Mouse (Mus musculus): ENCODE measurements around the gene Adgrg5. TPM values are rescaled to one million over a fixed set of nuclear protein-coding genes. Genes with fewer than 3 reads are reported as not detected.

Gene Adgrg5
- total RNA-seq, 2 experiments from 2014 or later, result not detected

DNA sequence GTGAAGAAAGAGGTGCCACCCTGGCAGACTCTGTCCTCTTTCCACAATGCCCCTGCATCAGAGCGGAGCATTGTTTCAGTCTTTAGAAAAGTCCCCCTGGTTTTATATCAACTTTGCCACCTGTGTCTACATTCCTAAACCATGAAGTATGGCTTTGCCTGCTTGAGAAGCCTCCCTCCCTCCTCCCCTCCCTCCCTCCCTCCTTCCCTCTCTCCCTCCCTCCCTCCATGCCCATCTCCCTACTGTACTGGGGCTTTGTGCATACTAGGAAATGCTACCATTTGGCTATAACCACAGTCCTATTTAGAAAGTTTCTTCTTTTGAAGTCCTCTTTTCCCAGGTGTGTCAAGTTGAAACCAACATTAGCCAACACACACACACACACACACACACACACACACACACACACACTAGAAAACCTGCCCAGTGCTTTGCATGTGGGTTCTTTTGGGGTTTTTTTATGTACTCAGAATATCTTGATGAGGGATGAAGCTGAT lies 32.6 kb downstream of the Adgrg5 start:
- no peak for ATAC-seq (replicated peaks; ENCODE audit: low FRiP score, poor library complexity, severe bottlenecking)

DNA sequence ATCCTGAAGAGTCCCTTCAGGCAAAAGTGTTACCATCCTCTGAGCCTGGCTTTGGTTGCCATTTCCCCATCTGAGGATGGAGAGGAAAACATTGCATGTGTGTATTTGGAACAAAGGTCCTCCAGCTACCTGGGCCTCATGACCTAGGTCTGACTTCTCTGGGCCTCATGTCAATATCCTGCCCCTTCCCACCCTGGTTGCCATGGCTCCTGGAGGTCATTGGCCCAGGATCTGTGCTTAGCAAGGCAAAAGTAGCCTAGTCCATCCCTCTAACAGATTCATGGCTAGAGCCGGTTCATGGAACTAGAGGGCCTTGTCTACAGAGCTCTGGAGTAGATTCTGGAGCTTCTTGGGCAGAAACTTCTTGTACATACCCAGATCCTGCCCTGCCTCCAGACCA lies 38.7 kb downstream of the Adgrg5 start:
- no peak for ATAC-seq (replicated peaks; ENCODE audit: low FRiP score, poor library complexity, severe bottlenecking)

DNA sequence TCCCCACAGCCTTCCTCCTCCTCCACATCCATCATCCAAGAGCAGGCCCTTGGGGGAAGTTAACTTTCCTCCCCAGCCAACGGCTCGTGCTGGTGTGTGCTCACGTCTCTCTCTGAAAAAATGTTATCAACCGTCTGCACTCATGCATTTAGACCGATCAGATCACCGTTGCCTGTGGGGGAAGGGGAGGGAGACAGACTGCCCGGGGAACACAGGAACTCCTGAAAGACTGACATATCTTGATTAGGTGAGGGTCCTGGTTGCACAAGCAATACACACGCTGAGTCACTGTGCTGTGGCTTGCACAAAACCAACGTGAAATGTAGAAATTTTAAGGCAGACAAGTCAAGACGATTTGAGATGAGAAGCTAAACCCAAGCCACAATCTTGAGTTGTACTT lies 41.3 kb downstream of the Adgrg5 start:
- peak; percentile 87 for ATAC-seq (replicated peaks; ENCODE audit: low FRiP score, poor library complexity, severe bottlenecking)

DNA sequence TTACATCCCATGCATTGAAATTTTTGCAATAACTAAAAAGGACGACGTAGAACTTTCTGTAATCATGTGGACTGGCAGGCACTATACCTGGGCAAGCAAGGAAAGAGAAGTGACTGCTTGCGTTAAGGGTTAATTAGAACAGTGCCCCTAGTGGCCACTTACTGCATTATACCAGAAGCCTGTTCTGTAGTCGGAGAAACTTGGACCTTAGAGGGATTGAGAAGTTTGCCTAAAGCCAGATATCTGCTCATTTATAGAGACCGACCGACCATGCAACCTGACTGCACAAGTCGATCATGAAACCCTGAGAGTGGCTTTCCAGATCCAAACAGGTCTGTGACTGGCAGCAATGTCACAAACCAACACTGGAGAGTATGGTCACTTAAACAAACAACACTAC lies 43.1 kb downstream of the Adgrg5 start:
- peak; percentile 68 for ATAC-seq (replicated peaks; ENCODE audit: low FRiP score, poor library complexity, severe bottlenecking)

DNA sequence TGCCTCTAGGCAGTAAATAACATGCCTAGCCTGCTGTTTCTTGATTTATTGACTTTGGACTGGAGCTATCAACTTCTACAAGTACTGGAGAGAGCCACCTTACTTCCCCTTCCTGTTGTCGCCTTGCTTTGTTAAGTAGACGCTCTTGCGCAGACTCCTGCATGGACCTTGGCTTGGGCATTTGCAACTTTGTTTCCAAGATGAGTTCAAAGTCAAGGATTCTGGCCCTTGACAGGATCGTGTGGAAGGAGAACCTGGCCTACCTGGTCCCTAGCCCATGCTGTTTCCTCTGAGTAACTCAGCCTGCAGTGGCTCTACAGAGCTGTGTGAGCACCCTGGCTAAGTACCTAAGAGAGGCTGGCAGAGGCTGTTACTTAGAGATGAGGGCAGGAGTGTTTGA lies 43.6 kb downstream of the Adgrg5 start:
- no peak for ATAC-seq (replicated peaks; ENCODE audit: low FRiP score, poor library complexity, severe bottlenecking)

DNA sequence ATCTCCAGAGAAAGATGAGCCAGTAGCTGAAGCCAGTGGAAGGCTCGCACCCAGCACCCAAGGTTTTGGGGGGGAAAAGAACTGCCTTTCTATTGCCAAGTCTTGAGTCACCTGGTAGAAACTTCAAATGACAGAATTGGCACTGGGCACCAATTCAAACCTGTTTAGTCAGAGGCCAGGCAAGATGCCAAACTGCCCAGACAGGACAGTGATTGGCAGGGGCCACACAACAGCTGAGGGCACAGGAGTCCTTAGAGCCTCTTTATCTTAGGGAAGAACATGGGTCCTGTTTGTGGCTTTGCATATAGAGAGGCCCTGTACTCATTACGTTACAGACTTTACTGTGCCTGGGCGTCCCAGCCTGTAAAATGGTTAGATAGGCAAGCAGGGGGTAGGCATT lies 44.1 kb downstream of the Adgrg5 start:
- ATAC-seq (replicated peaks; ENCODE audit: low FRiP score, poor library complexity, severe bottlenecking), result no peak

DNA sequence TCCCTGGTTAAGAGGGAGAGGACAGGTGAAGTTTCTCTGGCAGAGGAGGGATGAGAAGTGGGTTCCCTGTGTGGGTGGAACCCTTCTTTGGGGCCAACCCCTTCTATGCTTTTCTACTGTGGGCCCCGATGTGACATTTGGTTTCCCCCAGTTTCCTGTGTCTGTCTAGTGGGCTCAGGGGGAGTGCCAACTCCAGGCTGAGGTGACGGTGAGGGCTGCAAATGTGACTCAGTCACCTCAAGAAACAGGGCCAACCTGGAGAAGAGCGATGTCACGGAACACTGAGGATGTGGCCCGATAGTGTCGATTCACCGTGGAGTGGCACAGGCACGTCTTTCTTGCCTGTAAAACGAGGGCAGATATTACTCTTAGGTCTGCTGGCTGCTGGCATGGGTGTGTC lies 49.8 kb downstream of the Adgrg5 start:
- no peak for ATAC-seq (replicated peaks; ENCODE audit: low FRiP score, poor library complexity, severe bottlenecking)

DNA sequence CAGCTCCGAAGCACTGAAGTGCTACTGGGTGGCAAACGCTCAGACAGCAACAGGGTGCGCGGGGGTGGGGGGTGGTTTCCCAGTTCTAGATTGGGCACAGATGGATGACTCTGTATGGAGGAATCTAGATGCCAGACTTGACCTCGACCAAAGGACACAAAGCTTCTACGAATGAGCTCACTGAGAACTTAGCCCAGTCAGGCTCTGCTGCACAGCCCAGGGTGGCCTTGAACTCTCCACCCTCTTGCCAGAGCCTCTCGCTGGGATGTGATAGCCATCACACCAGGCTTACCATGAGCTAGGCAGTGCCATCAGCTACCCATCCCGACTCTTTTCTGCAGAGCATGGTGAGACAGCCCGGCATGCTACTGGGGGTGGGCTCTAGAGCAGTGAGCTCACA lies 50.3 kb downstream of the Adgrg5 start:
- no peak for ATAC-seq (replicated peaks; ENCODE audit: low FRiP score, poor library complexity, severe bottlenecking)

DNA sequence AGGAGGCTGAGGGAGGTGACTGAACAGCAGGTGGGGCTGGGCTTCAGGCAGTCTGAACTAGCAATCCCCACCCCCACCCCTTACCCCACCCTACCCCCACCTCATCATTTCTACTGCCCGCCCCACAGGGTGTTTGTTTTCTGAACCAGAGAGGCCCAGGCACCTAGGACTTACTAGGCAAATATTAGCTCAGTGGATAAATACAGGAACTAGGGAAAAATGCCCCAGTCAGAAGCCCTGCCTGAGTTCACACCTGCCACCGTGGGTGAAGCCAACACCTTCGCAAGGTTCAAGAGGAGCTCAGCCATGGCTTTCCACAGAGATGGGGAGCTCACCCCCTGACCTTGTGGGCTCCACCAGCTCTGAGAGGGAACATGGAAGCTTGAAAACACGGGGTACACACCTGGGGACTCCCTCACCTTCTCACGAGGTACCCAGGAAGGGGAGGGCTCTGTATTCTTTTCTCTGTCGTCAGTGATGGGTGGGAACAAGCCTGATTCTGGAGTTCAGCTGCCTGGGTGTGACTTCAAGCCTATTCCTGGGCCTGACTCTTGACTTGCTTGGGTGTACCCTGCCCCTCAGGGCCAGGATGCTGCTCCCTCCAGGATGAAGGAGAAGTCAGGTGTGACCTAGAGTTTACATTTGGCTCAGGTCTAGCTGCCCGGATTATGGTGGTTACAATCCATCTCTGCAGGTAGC lies 51.1 kb downstream of the Adgrg5 start, which contains the start of gene Adgrg1:
TSS of gene Adgrg1 (plus strand) at position 285 of the 699 bp plus-strand sequence.
- ATAC-seq (replicated peaks; ENCODE audit: low FRiP score, poor library complexity, severe bottlenecking), result no peak

DNA sequence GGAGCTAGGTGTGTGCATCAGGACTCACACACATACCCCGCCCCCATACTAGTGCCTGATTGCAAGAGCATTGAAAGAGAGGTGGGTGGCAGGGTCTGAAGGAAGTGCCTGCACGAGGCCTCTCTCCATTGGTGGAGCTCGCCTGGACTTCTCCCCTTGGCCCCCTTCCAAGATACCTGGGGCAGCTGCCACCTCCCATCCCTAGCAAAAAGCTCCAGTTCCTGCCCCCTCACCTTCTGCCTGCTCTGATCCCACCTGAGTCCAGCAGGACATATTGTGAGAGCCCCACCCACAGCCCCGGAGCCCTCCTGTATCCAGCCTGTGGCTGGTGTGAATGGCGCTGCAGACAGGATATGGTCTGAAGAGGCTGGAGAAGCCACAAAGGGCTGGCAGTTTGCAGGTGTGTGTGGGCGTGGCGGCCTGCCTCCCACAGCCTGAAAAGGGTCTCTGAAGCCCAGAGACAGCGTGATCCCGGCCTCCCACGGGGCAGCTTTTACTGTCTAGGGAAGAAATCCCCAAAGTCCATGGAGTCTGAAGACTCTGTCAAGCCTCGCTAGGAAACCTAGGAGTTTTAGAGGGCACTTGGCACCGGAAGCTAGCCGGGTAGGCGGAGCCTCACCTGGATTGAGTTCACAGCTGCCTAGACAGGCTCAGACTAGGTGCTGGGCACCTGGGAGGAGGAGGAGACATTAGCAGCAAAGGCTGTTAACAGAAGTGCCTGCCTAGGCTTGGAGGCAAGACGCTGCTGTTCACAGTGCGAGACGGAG lies 53.3 kb downstream of the Adgrg5 start:
- ATAC-seq (replicated peaks; ENCODE audit: low FRiP score, poor library complexity, severe bottlenecking), result no peak

DNA sequence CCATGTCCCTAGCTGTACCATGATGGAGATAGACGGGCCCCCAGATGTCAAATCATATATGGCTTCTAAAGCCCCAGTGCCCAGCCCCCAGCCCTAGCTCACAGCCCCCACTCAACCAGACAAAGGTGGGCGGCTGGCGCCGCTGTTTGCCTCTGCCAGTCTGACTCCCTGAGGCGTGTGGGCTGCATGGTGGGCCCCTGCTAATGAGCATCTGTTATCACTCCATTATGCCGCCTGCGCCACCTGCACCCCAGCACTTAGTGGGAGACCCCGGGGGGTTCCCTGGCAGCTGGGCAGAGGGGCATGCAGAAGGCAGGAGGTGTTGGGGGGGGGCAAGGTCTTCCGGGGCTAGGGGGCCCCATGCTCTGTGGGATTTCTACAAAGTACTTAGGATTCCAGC lies 54.6 kb downstream of the Adgrg5 start:
- ATAC-seq (replicated peaks; ENCODE audit: low FRiP score, poor library complexity, severe bottlenecking), result no peak

DNA sequence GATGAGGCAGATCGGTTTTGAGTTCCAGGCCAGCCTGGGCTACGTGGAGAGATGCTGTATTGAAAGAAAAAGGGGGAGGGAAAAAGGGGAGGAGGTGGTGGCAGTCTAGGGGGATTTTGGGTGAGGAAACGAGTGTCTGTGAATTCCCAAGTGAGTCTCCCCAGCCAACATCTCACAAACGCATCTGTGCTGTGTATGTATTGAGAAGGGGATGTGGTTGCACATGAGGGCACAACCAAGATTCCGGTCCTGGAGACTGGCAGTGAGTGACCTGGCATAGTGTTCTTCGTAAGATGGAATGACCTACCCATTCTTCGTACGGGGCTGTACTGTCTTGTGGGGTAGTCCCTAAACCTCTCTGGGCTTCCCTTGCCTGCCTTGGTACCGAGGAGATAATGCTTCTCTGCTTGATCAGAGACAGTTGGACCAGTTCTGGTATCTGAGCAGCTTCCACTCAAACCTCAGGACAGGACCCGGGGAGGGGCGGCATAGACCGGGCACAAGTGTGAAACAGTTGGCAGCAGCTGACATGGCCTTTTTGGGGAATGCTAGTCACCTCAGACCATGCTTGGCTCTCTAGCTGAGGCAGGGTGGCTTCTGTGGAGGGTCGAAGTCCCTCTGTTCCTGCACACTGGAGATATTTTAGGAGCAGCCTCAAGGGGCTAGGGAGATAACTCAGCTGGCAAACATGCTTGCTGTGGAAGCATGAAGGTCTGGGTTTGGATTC lies 55.3 kb downstream of the Adgrg5 start:
- no peak for ATAC-seq (replicated peaks; ENCODE audit: low FRiP score, poor library complexity, severe bottlenecking)

DNA sequence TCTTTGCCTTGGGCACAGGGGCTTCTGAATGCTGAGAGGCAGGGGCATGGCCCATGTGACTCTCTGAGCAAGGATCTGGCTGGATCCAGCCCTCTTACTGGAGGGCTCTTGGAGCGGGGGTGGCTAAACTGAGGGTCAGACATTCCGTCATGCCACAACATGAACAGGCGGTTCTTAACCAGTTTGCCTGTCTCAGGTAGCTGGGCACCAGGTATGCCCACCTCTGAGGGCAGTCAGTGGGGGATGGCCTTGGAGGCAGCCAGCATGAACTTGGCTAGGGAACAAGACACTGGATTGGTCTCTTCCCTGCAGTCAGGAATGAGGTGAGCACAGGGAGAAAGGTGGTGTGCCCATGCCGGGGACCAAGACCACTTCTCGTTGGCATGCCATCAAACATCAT lies 56.7 kb downstream of the Adgrg5 start:
- no peak for ATAC-seq (replicated peaks; ENCODE audit: low FRiP score, poor library complexity, severe bottlenecking)

DNA sequence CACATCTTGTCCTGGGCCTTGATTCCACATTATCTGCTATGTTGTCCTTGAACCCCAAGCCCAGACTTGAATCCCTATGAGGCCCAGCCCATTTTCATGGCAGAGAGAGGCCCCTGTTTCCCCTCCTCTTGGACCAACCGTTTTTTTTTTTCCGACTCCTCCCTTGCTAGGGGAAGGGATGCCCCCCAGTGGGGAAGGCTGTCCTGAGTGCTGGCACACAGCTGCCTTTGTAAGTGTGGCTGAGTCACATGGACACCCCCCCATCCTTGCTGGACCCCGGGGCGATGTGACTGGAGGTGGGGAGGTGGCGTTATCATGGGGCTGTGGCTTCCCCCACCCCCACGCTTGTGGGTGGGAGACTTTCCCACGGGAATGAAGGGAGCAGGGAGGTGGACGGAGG lies 57.5 kb downstream of the Adgrg5 start:
- no peak for ATAC-seq (replicated peaks; ENCODE audit: low FRiP score, poor library complexity, severe bottlenecking)

DNA sequence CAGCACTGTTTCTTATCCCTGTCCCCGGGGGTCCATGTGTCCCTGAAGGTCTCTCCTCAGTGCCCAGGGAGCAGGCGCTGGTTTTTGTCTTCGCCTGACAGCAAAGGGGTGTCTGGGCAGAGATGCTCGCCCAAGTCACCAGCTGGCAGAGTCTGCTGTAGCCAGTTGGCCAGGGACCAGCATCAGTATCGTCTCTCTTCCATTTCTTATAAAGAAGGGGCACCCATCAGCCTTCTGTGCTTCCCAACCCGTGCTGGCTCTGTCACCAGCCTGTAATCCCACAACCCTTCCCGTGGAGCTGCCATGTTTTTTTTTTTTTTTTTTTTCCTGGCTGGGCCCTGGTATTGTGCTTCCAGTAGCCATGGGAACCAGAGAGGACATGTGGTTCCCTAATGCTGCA lies 58.4 kb downstream of the Adgrg5 start:
- ATAC-seq (replicated peaks; ENCODE audit: low FRiP score, poor library complexity, severe bottlenecking), result no peak

DNA sequence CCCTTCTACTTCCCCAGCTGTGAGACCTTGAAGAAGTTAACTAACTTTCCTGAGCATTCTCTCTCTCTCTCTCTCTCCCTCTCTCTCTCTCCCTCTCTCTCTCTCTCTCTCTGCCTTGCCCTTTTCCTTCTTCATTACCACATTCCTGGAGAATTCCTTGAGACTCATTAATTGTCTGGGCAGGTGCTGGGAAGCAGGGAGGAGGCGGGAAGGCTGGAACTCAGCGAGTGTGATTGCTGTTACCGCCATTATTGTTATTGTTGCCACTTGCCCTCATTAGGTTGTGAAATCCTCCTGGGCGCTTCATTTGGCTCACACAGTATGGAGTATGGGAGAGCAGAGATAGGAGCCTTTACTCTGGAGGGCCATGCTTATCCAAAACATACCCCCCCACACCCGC lies 59.7 kb downstream of the Adgrg5 start:
- ATAC-seq (replicated peaks; ENCODE audit: low FRiP score, poor library complexity, severe bottlenecking), result no peak

DNA sequence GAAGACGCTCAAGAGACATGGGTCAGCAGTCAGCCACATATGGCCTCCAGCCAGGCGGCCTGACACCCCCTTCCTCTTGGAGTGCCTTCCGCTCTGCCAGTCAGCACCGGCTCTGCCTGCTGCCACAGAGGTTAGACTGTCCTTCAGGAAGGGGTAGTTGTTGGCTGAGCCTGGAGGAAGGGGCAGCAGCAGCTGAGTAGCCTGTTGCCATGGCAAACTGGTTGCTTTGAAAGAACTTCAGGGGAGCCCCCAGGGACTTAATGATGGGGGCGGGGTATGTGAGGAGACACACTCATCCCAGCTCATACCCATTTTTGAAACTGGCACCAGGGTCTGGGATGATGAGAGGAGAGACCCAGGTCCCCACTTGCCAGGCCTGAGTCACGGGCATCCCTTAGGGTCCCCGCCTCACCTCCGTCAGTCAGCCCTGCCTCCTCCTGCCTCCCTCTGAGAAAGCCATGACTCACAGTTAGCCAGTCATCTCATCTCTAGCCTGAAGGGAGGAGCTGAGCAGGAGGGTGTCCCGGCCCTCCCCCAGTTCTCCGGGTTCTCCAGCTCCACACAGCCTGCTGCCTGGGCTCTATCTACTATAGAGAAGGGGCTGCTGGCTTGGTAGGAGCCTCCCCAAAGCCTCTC lies 60.5 kb downstream of the Adgrg5 start:
- peak; percentile 79 for ATAC-seq (replicated peaks; ENCODE audit: low FRiP score, poor library complexity, severe bottlenecking)

DNA sequence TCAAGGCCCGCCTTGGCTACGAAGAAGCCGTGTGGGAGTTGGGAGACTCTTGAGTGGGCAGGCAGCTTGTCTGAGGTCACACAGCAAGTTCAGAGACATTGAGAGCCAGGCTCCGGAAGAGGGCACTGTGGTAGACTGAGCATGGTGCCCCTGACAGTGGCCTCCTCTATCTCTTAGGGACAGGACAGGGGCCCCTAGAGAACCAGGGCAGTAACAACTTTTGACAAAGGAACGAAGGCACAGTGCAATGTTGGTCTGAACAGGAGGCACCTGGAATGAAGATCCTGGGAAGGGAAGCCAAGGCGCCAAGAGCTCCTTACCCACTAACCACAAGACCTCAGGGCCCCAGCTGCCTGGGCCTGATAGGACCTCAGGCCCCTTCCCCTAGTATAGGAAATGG lies 61.5 kb downstream of the Adgrg5 start:
- peak; percentile 74 for ATAC-seq (replicated peaks; ENCODE audit: low FRiP score, poor library complexity, severe bottlenecking)

DNA sequence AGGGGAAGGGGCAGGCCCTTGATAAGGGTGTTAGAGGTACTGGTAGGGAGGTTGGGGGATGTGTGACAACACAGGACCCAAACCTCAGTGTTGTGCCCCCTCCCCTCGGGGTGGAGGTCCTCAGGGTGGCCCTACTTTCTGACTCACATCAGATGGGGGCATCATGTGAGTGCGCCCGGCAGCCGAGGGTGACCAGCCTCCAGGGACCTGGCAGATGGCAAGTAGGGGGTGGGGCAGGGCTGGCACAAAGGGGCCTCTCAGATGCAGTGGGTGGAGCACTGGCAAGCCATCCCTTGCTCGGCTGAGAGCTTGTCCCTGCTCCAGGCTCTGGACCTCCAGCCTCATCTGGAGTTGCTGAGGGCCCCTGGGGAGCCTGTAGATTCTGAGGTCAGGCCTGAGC lies 63.2 kb downstream of the Adgrg5 start:
- peak; percentile 48 for ATAC-seq (replicated peaks; ENCODE audit: low FRiP score, poor library complexity, severe bottlenecking)

DNA sequence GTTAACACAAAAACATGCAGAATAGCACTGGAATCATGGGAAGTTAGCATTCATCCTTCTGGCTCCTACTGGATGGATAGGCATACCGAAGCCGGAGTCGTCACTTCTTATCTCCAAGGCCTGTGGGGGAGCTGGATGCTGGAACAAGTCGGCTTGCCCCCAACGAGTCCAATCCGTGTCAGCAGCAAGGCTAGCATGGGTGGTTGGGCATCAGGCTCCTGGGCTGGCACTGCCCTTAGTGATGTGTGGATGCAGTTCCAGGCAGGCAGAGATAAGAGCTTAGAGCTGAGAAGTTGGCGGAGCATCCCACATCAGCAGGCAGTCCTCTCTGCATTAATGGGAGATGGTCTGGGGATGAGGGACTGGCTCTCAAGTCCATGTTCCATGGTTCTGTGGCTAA lies 64.1 kb downstream of the Adgrg5 start:
- no peak for ATAC-seq (replicated peaks; ENCODE audit: low FRiP score, poor library complexity, severe bottlenecking)

All from erythroid progenitor cell, adult 5-6 weeks (primary cell).